Mouse (Mus musculus) midbrain, embryonic 14.5 days (tissue): Measurements from ENCODE around the gene Olfr54. TPM values are rescaled to one million over a fixed set of nuclear protein-coding genes. Genes with fewer than 3 reads are reported as not detected.
A peak's percentile ranks its signal among the peaks of the same experiment; 100 is the strongest.
"Not testable (repeated sequence)": the region's sequence is repeated elsewhere in the genome, so short reads cannot be mapped to it uniquely, and the experiment has no call there.

Experiments used
- ATAC-seq: fragments of 200-750 bp; cut with Nextera tagmentation; 2 replicates; pipeline ENCODE4 v1.8.0; 2017; ENCODE audit warnings: moderate number of reproducible peaks, moderate library complexity; ENCODE audit not compliant: low FRiP score, low TSS enrichment
- DNase-seq: peaks from one replicate; pipeline ENCODE4 v3.0.0-alpha.2; 2015
- H3K27ac ChIP-seq: fragments of 300-500 bp; sonication (generic); replicated peaks from 2 replicates; pipeline ENCODE4 v1.5.1; 2014; ENCODE audit warnings: mild to moderate bottlenecking, low read depth, low read length, moderate library complexity
- H3K27me3 ChIP-seq: fragments of 300-500 bp; sonication (generic); 2 replicates; pipeline ENCODE4 v1.6.1; 2014; ENCODE audit warnings: low read length, control low read depth, mixed read lengths; ENCODE audit not compliant: control insufficient read depth, insufficient read depth
- H3K36me3 ChIP-seq: fragments of 300-500 bp; sonication (generic); 2 replicates; pipeline ENCODE4 v1.6.1; 2014; ENCODE audit warnings: low read length, control low read depth; ENCODE audit not compliant: control insufficient read depth, insufficient read depth
- H3K4me1 ChIP-seq: fragments of 300-500 bp; sonication (generic); 2 replicates; pipeline ENCODE4 v1.6.1; 2014; ENCODE audit warnings: mild to moderate bottlenecking, antibody characterized with exemption, low read length, control low read depth; ENCODE audit not compliant: control insufficient read depth, insufficient read depth
- H3K4me2 ChIP-seq: fragments of 300-500 bp; sonication (generic); 2 replicates; pipeline ENCODE4 v1.6.1; 2014; ENCODE audit warnings: mild to moderate bottlenecking, low read length, moderate library complexity
- H3K4me3 ChIP-seq: fragments of 300-500 bp; sonication (generic); replicated peaks from 2 replicates; pipeline ENCODE4 v1.5.1; 2014; ENCODE audit warnings: low read depth, low read length
- H3K9ac ChIP-seq: fragments of 300-500 bp; sonication (generic); replicated peaks from 2 replicates; pipeline ENCODE4 v1.6.1; 2014; ENCODE audit warnings: mild to moderate bottlenecking, low read length, moderate library complexity
- H3K9me3 ChIP-seq: fragments of 300-500 bp; sonication (generic); 2 replicates; pipeline ENCODE4 v1.6.1; 2016; ENCODE audit warnings: low read length, control low read depth, mixed read lengths; ENCODE audit not compliant: control insufficient read depth
- WGBS: fragments of 180-500 bp; shearing (Covaris S2); extraction: QIAGEN DNeasy Blood & Tissue Kit; methylation state at CpG from one replicate; pipeline ENCODE4 v1.1.7; 2014; 5-methylcytosine and 5-hydroxymethylcytosine counted together
- polyA plus RNA-seq: library from polyadenylated mRNA; unstranded; fragments of >200 nt; fragmentation: Nextera tagmentation; extraction: Ambion mirVana; gene quantifications from 2 replicates; pipeline ENCODE4 v1.2.1, GENCODE M21; 2014

The Olfr54 gene
- polyA plus RNA-seq, 1 experiment from 2014 or later, result not detected

- DNase-seq, H3K27ac ChIP-seq, H3K4me1 ChIP-seq, ATAC-seq, H3K9ac ChIP-seq, H3K27me3 ChIP-seq, H3K36me3 ChIP-seq, H3K9me3 ChIP-seq, H3K4me2 ChIP-seq, H3K4me3 ChIP-seq: not testable (repeated sequence)
- 58% methylated on average over 8 of the region's 8 CpGs for WGBS
These were observed 15.3 kb downstream of the Olfr54 start for GRCm38 (mm10) chr11:51029381-51029780.

GRCm38 (mm10) chr11:51030225-51030624, 16.2 kb downstream of the Olfr54 start:
- 82% methylated on average over 2 of the region's 2 CpGs for WGBS
- no peaks in the 10 kb centered on the region for H3K4me1 ChIP-seq

GRCm38 (mm10) chr11:51032851-51033250, 18.8 kb downstream of the Olfr54 start:
- no peak overlapping the region for H3K9ac ChIP-seq
- no peak overlapping the region for H3K27ac ChIP-seq
- H3K4me2 ChIP-seq, result no peak overlapping the region
- H3K36me3 ChIP-seq, result no peaks in the 10 kb centered on the region
- ATAC-seq, result no peak
- 17% methylated on average over 1 of the region's 1 CpGs for WGBS
- H3K4me3 ChIP-seq, result no peak overlapping the region
- DNase-seq, result peak; percentile 85
- no peaks in the 10 kb centered on the region for H3K4me1 ChIP-seq
- H3K9me3 ChIP-seq, result no peaks in the 10 kb centered on the region
- no peaks in the 10 kb centered on the region for H3K27me3 ChIP-seq

More at GRCm38 (mm10) chr11:51030225-51030624, 16.2 kb downstream of the Olfr54 start:
- H3K9me3 ChIP-seq, result no peaks in the 10 kb centered on the region
- no peak overlapping the region for H3K27ac ChIP-seq
- H3K9ac ChIP-seq, result no peak overlapping the region
- no peaks in the 10 kb centered on the region for H3K27me3 ChIP-seq
- no peak for ATAC-seq
- no peak for DNase-seq
- no peaks in the 10 kb centered on the region for H3K36me3 ChIP-seq
- no peak overlapping the region for H3K4me2 ChIP-seq
- H3K4me3 ChIP-seq, result no peak overlapping the region

DNA sequence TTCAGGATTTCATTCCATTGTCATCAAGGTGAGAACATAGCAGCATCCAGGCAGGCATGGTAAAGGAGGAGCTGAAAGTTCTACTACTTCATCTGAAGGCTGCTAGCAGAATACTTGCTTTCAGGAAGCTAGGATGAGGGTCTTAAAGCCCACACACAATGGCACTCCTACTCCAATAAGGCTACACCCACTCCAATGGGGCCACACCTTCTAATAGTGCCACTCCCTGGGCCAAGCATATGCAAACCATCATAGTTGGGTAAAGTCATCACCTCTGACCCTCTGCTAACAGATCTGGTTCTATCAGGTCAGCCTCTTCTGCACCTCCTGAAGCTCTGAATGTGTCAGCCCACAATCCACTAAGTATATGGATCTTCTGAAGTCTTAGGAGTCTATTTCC, 20.1 kb downstream of the Olfr54 start:
- DNase-seq, H3K9ac ChIP-seq, H3K27ac ChIP-seq, H3K27me3 ChIP-seq, H3K9me3 ChIP-seq, H3K4me2 ChIP-seq, H3K4me1 ChIP-seq, ATAC-seq, H3K36me3 ChIP-seq, H3K4me3 ChIP-seq: not testable (repeated sequence)

DNA sequence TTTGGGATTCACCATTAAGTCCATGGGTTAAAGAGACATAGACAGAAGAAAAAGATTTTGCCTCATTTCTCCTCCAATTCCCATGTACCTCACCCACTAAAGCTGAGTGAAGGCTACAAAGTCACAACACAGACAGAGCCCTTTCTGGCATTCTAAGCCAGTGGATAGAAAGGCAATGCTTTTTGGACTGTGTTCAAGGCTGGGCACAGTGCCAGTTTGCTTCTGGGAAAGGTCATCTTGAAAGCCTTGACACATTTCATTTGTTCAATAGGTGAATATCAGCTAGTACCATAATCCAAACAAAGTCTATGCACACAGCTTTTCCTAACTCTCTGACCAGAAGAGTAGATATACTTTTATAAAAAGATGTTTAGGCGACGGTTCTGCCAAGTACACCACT, 21.9 kb downstream of the Olfr54 start:
- DNase-seq, result peak; percentile 17
- no peaks in the 10 kb centered on the region for H3K9me3 ChIP-seq

GRCm38 (mm10) chr11:51044776-51045175, 30.7 kb downstream of the Olfr54 start:
- not testable (repeated sequence) for H3K36me3 ChIP-seq, H3K4me3 ChIP-seq, DNase-seq, H3K27ac ChIP-seq, H3K4me2 ChIP-seq, ATAC-seq, H3K9me3 ChIP-seq, H3K4me1 ChIP-seq, H3K9ac ChIP-seq, H3K27me3 ChIP-seq
- WGBS, result 82% methylated on average over 3 of the region's 3 CpGs

More for the DNA sequence above, 21.9 kb downstream of the Olfr54 start:
- H3K27ac ChIP-seq, result no peak overlapping the region
- ATAC-seq, result no peak
- 82% methylated on average over 2 of the region's 2 CpGs for WGBS
- H3K36me3 ChIP-seq, result no peaks in the 10 kb centered on the region
- no peaks in the 10 kb centered on the region for H3K27me3 ChIP-seq
- no peak overlapping the region for H3K9ac ChIP-seq
- H3K4me2 ChIP-seq, result no peak overlapping the region
- H3K4me3 ChIP-seq, result no peak overlapping the region
- no peaks in the 10 kb centered on the region for H3K4me1 ChIP-seq

DNA sequence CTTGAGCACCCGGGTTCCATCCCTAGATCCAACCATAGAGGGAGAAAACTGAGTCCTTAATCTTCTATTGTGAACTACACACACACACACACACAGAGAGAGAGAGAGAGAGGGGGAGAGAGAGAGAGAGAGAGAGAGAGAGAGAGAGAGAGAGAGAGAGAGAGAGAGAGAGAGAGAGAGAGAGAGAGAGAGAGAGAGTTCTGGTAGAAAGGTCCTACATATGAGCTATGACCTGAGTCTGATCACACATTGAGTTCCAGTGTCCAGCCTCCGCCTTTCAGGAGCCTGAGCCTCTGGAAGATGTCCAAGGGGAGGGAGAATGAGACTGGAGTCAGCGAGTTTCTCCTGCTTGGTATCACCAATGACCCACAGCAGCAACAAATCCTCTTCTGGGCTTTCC, 33.8 kb downstream of the Olfr54 start, which contains the start of gene Olfr1375:
Gene Olfr1375 (plus strand): TSS at position 301 of the 400 bp plus-strand sequence.
- not testable (repeated sequence) for H3K36me3 ChIP-seq, H3K4me2 ChIP-seq, H3K27ac ChIP-seq, H3K4me1 ChIP-seq, H3K4me3 ChIP-seq, DNase-seq, H3K9ac ChIP-seq, H3K27me3 ChIP-seq, ATAC-seq, H3K9me3 ChIP-seq
- 90% methylated on average over 3 of the region's 3 CpGs for WGBS

DNA sequence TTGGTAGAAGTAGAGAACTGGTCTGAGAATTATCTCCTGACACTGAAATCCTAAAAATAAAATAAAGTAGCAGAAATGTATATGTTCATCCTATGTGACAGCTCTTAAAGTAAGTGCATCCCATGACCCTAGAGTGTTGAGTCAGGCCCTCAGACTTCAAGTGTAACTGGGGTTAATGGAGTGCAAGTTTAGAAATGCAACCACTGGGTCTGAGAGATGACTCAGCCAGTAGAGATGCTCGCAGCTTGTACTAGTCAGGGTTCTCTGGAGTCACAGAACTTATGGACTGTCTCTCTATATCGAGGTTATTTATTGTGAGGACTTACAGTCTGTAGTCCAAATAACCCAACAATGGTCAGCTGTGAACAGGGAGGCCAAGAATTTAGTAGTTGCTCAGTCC, 37.6 kb downstream of the Olfr54 start:
- Histone ChIP-seq H3K4me2 (no peak overlapping the region), H3K27me3 (no peaks in the 10 kb centered on the region), H3K27ac (no peak overlapping the region), H3K4me3 (no peak overlapping the region), H3K4me1 (no peaks in the 10 kb centered on the region), H3K36me3 (no peaks in the 10 kb centered on the region), H3K9me3 (no peaks in the 10 kb centered on the region), H3K9ac (no peak overlapping the region)
- no peak for ATAC-seq
- DNase-seq, result no peak
- WGBS, result 71% methylated on average over 2 of the region's 2 CpGs

DNA sequence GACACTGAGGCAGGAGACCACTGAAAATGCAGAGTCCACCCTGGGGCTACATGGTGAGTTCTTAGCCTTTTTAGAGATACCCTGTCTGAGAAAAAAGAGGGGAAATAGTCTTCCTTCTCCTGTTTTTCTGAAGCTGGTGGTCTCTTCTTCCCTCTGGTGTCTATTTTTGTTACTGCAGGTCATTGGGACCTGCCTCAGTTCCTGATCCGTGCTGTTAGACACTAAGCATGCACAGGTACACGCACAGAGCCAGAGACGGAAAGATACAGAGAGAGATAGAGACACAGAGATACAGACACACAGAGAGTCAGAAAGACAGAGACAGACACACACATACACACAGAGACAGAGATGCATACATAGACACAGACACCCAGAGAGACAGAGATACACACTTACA, 39.2 kb downstream of the Olfr54 start:
- WGBS, result 50% methylated on average over 3 of the region's 3 CpGs
- Histone ChIP-seq H3K4me3 (no peak overlapping the region), H3K9me3 (no peaks in the 10 kb centered on the region), H3K9ac (no peak overlapping the region), H3K4me2 (no peak overlapping the region), H3K27me3 (no peaks in the 10 kb centered on the region), H3K36me3 (no peaks in the 10 kb centered on the region), H3K4me1 (no peaks in the 10 kb centered on the region), H3K27ac (no peak overlapping the region)
- DNase-seq (peak; percentile 65), ATAC-seq (no peak)
